Mouse (Mus musculus) heart, postnatal 36 days (tissue): Measurements from ENCODE around the gene Ncln. TPM values are rescaled to one million over a fixed set of nuclear protein-coding genes. Genes with fewer than 3 reads are reported as not detected.

Experiments used
- DNase-seq, 2 experiments: peaks; one replicate each; pipeline ENCODE4 v3.0.0; 2021 to 2022
- intact Hi-C: fragments of 180-260 bp; cut with DNase I; formaldehyde crosslinking; loops from one replicate; pipeline ENCODE4 v1.15.1; 2025
- total RNA-seq, 2 experiments: library from RNA; stranded (reverse); gene quantifications; 2 replicates each; pipeline ENCODE4 v1.2.3; 2021

Ncln gene
- total RNA-seq, 2 experiments from 2014 or later = 61.9 to 63.9 TPM

GRCm38 (mm10) chr10:81467670-81468235, 28.4 kb downstream of the Ncln start:
- intact Hi-C loops = no loop called here
- no peak for DNase-seq

- no peak for DNase-seq
- intact Hi-C loops = no loop called here
Observed at GRCm38 (mm10) chr10:81466881-81467280, 29.3 kb downstream of the Ncln start.

GRCm38 (mm10) chr10:81466066-81466465, 30.1 kb downstream of the Ncln start:
- intact Hi-C loops = no loop called here
- no peak for DNase-seq

- intact Hi-C loops = no loop called here
- DNase-seq = no peak
Observed at GRCm38 (mm10) chr10:81465265-81465645, 30.9 kb downstream of the Ncln start.

- intact Hi-C loops = no loop called here
- no peak for DNase-seq
Observed at GRCm38 (mm10) chr10:81464405-81465264, 31.6 kb downstream of the Ncln start.

GRCm38 (mm10) chr10:81463531-81463930, 32.7 kb downstream of the Ncln start:
- intact Hi-C loops = no loop called here
- DNase-seq = no peak

- no peak for DNase-seq
- intact Hi-C loops = no loop called here
Observed at GRCm38 (mm10) chr10:81462917-81463316, 33.3 kb downstream of the Ncln start.

GRCm38 (mm10) chr10:81462415-81462804, 33.8 kb downstream of the Ncln start:
- no peak for DNase-seq
- intact Hi-C loops = no loop called here

- intact Hi-C loops = no loop called here
- DNase-seq = no peak
Observed at GRCm38 (mm10) chr10:81461673-81462414, 34.3 kb downstream of the Ncln start.

GRCm38 (mm10) chr10:81460951-81461350, 35.2 kb downstream of the Ncln start:
- DNase-seq = no peak
- intact Hi-C loops = no loop called here

- DNase-seq = no peak
- intact Hi-C loops = no loop called here
Observed at GRCm38 (mm10) chr10:81460471-81460870, 35.7 kb downstream of the Ncln start.

GRCm38 (mm10) chr10:81459399-81459798, 36.8 kb downstream of the Ncln start:
- intact Hi-C loops = no loop called here
- no peak for DNase-seq

GRCm38 (mm10) chr10:81458267-81458666, 37.9 kb downstream of the Ncln start:
- DNase-seq = no peak
- intact Hi-C loops = no loop called here

GRCm38 (mm10) chr10:81457624-81458023, 38.6 kb downstream of the Ncln start:
- no peak for DNase-seq
- intact Hi-C loops = no loop called here

- intact Hi-C loops = no loop called here
- no peak for DNase-seq
Observed at GRCm38 (mm10) chr10:81456983-81457563, 39.1 kb downstream of the Ncln start.

GRCm38 (mm10) chr10:81455181-81455895, 40.9 kb downstream of the Ncln start, which contains the start of gene Nfic:
Gene Nfic (minus strand): TSS chr10:81455635.
- no peak for DNase-seq
- intact Hi-C loops = no loop called here

- intact Hi-C loops = no loop called here
- no peak for DNase-seq
Observed at GRCm38 (mm10) chr10:81454106-81454505, 42.1 kb downstream of the Ncln start.

- intact Hi-C loops = no loop called here
Observed at GRCm38 (mm10) chr10:81452947-81453288, 43.3 kb downstream of the Ncln start.

GRCm38 (mm10) chr10:81452237-81452946, 43.8 kb downstream of the Ncln start:
- DNase-seq = no peak
- intact Hi-C loops = no loop called here

More at GRCm38 (mm10) chr10:81452947-81453288, 43.3 kb downstream of the Ncln start:
- no peak for DNase-seq

GRCm38 (mm10) chr10:81451365-81451745, 44.8 kb downstream of the Ncln start:
- DNase-seq = no peak
- intact Hi-C loops = no loop called here
